Mouse (Mus musculus): Measurements from ENCODE around the gene Timm10.

Gene Timm10

GRCm38 (mm10) chr2:84859991-84860780 is 33.4 kb downstream of the Timm10 start:
- DNase-seq (ENCODE audit: low read depth, low spot score) = no peak

GRCm38 (mm10) chr2:84861430-84861829 is 34.6 kb downstream of the Timm10 start:
- DNase-seq (ENCODE audit: low read depth, low spot score) = no peak

GRCm38 (mm10) chr2:84862231-84862630 is 35.4 kb downstream of the Timm10 start:
- no peak for DNase-seq (ENCODE audit: low read depth, low spot score)

GRCm38 (mm10) chr2:84865616-84866571 is 39.1 kb downstream of the Timm10 start:
- DNase-seq (ENCODE audit: low read depth, low spot score) = no peak

GRCm38 (mm10) chr2:84868521-84868943 is 41.7 kb downstream of the Timm10 start:
- no peak for DNase-seq (ENCODE audit: low read depth, low spot score)

GRCm38 (mm10) chr2:84868977-84869376 is 42.2 kb downstream of the Timm10 start:
- no peak for DNase-seq (ENCODE audit: low read depth, low spot score)

- no peak for DNase-seq (ENCODE audit: low read depth, low spot score)
Measured at GRCm38 (mm10) chr2:84870623-84871160, 43.9 kb downstream of the Timm10 start.

- no peak for DNase-seq (ENCODE audit: low read depth, low spot score)
Measured at GRCm38 (mm10) chr2:84872105-84872716, 45.4 kb downstream of the Timm10 start.

GRCm38 (mm10) chr2:84875842-84876241 is 49.0 kb downstream of the Timm10 start:
- no peak for DNase-seq (ENCODE audit: low read depth, low spot score)
